Mouse (Mus musculus) liver, postnatal 0 days (tissue): Measurements from ENCODE around the gene Kcnb1.

Experiments
- CTCF ChIP-seq: sonication (generic); IDR thresholded peaks from 2 replicates; pipeline ENCODE4 v1.5.1; 2016; ENCODE audit warnings: antibody characterized with exemption, low read depth
- EP300 ChIP-seq: IDR thresholded peaks from 2 replicates; pipeline ENCODE4 v1.6.1; 2016; ENCODE audit warnings: antibody characterized with exemption, low read depth, mild to moderate bottlenecking

GRCm38 (mm10) chr2:167150135-167150534, 39.8 kb downstream of the Kcnb1 start:
- no peak for TF ChIP-seq CTCF
- TF ChIP-seq EP300: no peak
